Mouse (Mus musculus) pancreas, adult 10 weeks (tissue): ENCODE results near the gene Srgap2. TPM values are rescaled to one million over a fixed set of nuclear protein-coding genes. Genes with fewer than 3 reads are reported as not detected.

ENCODE experiments used
- polyA plus RNA-seq: library from polyadenylated mRNA; stranded (reverse); fragments of 350-450 nt; fragmentation: Illumina TruSeq; extraction: RNeasy Lipid Tissue Mini Kit (QIAGEN cat#74804); gene quantifications from one replicate; pipeline ENCODE4 v1.2.3, GENCODE M21; 2015; ENCODE audit warnings: low read depth, low replicate concordance; ENCODE audit not compliant: insufficient read depth

Gene Srgap2
- 10.4 TPM for polyA plus RNA-seq

GRCm38 (mm10) chr1:131527281-131528080 lies at the start of gene Srgap2, which contains the start of gene Fam72a:
Srgap2 (minus strand) TSS chr1:131527352.
Fam72a (plus strand) TSS chr1:131527903.

GRCm38 (mm10) chr1:131279456-131279776 lies 247.7 kb downstream of the Srgap2 start, which contains the start of gene Ikbke:
Ikbke (minus strand) TSS chr1:131279606.

GRCm38 (mm10) chr1:131245089-131245856 lies 281.9 kb downstream of the Srgap2 start, which contains the start of gene Rassf5:
Rassf5 (minus strand) TSS chr1:131245258.

Other genes with a start within 250 kb of the Srgap2 start
- 5.6 TPM for gene Ikbke, start 247.7 kb downstream of the Srgap2 start, polyA plus RNA-seq
- not detected for gene Fam72a, start 551 bp upstream of the Srgap2 start, polyA plus RNA-seq
- gene Avpr1b, start 71.9 kb upstream of the Srgap2 start, polyA plus RNA-seq = not detected
- not detected for gene Ctse, start 111.0 kb upstream of the Srgap2 start, polyA plus RNA-seq
- gene Rab7b, start 161.3 kb upstream of the Srgap2 start, polyA plus RNA-seq = 3.7 TPM
- gene Slc26a9, start 216.7 kb upstream of the Srgap2 start, polyA plus RNA-seq = not detected